Mouse (Mus musculus): ENCODE data around the gene Gm7534.

DNA sequence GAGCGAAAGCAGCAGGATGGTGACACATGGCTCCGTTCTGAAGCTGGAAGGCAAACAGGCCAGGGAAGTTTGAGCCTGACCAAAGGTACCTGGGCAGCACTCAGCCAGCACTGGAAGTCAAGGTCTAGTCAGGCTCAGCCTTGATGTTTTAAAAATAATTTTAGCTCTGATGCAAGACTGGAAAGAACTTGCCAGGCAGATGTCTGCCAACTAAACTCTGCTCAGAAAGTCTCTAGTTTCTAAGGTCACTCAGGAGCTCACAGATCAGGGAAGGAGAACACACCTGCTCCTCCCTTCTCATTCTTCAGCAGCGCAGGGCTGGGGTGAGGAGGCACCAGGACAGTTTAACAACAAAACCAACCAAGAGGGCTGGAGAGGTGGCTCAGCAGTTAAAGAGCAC is 48.5 kb downstream of the Gm7534 start:
- TF ChIP-seq GATA1 (IDR thresholded peaks at IDR 0.05; ENCODE audit: low read depth, low read length) (no peak), ZC3H11A (IDR thresholded peaks at IDR 0.05; ENCODE audit: low read depth, low read length) (no peak), GABPA (IDR thresholded peaks at IDR 0.05; ENCODE audit: low read depth, low read length) (no peak), ETS1 (IDR thresholded peaks at IDR 0.05; ENCODE audit: low read depth, low read length) (no peak), MXI1 (IDR thresholded peaks at IDR 0.05; ENCODE audit: low read depth, low read length) (no peak), CTCF (IDR thresholded peaks at IDR 0.05 in 2 of 3, conservative IDR thresholded peaks at IDR 0.05 in 1 of 3; ENCODE audit: control insufficient read depth in 1 of 3, insufficient read depth in 1 of 3, low read depth in 2 of 3, low read length in 3 of 3, poor library complexity in 1 of 3, severe bottlenecking in 1 of 3) (no peak), POLR2A (IDR thresholded peaks at IDR 0.05; ENCODE audit: control insufficient read depth in 1 of 2, insufficient read depth in 1 of 2, low read depth in 1 of 2, low read length in 2 of 2, poor library complexity in 1 of 2) (no peak), RCOR1 (IDR thresholded peaks at IDR 0.05; ENCODE audit: low read depth, low read length) (no peak), HCFC1 (IDR thresholded peaks at IDR 0.05; ENCODE audit: low read depth, low read length) (no peak), E2F4 (IDR thresholded peaks at IDR 0.05; ENCODE audit: borderline replicate concordance, low read depth, low read length) (no peak), POLR2AphosphoS2 (IDR thresholded peaks at IDR 0.05; ENCODE audit: low read length) (no peak), MYC (IDR thresholded peaks at IDR 0.05; ENCODE audit: low read depth, low read length) (no peak), SIN3A (IDR thresholded peaks at IDR 0.05; ENCODE audit: low read length) (no peak)

All from MEL (cell line).